Comparison of ENCODE assay signal across 8 mouse cellular contexts in the genomic region with DNA sequence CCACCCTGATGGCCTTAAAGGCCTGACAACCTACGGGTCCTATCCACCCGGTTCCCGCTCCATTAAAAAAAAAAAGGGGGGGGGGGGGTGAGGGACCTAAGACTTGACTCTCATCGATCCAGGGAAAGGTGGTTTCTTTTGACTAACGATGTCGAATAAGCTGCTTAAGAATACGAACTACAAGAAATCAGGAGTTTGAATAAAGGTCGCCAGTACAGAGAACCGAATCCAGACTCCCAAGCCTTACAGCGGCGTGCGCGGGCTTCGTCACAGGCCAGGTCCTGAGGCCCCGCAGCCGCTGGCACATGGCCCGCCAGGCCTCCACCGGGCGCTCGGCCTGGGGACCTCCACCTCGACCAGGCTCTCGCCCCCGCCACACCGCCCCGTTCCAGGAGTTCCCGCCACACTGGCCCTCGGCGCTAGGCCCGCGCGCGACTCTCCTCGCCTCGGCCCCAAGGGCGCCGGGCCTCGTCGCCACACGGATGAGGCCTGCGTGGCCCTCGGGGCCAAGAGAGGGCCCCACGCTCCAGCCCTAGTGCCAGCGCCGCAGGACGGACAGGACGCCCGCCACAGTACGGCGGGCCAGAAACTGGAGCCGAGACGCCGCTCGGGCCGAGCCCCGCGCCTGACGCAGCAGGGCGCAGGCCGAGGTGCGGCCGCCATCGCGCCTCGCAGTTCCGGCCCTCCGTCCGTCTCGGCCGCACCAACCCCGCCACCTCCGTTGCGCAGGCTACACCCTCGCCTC. TPM values are rescaled to one million over a fixed set of nuclear protein-coding genes. Genes with fewer than 3 reads are reported as not detected.
DNase-seq lines count a peak whose midpoint lies in the region; ATAC-seq lines count a peak whose summit lies in the region.

No protein-coding gene starts in this region.

- peak overlapping the region; percentile 98 for H3K4me3 ChIP-seq in limb, embryonic 15.5 days
- H3K4me3 ChIP-seq in midbrain, embryonic 15.5 days = peak overlapping the region; percentile 86

- peaks cover 27% of the 10 kb centered on the region for H3K4me1 ChIP-seq in limb, embryonic 15.5 days
- H3K4me1 ChIP-seq in midbrain, embryonic 15.5 days = peaks cover 32% of the 10 kb centered on the region

- peaks cover 6% of the 10 kb centered on the region for H3K36me3 ChIP-seq in limb, embryonic 15.5 days
- H3K36me3 ChIP-seq in midbrain, embryonic 15.5 days (replicated peaks) = peaks cover 3% of the 10 kb centered on the region

- H3K4me2 ChIP-seq in limb, embryonic 15.5 days = peak overlapping the region; percentile 84
- peak overlapping the region; percentile 68 for H3K4me2 ChIP-seq in midbrain, embryonic 15.5 days

- DNase-seq in 3134 (ENCODE audit: extremely low read depth, insufficient read length, low spot score) (peak; percentile 68), MN1 (ENCODE audit: low spot score) (peak; percentile 69)
- peak; percentile 60 to 67 for DNase-seq in cerebellum, postnatal 36 days
- DNase-seq in gastrocnemius, adult 8-10 months (ENCODE audit: low spot score in 2 of 2) = peak; percentile 43 to 49
- DNase-seq in induced T-regulatory cell, adult 2 months (ENCODE audit: low read depth) = peak; percentile 72
- DNase-seq in testis, postnatal 14 days (ENCODE audit: low spot score) = peak; percentile 83

- peak; percentile 54 for ATAC-seq in limb, embryonic 15.5 days (ENCODE audit: insufficient number of reproducible peaks, low FRiP score, low TSS enrichment, low read depth)
- peak; percentile 84 for ATAC-seq in midbrain, embryonic 15.5 days (replicated peaks)

- no peaks in the 10 kb centered on the region for H3K27me3 ChIP-seq in limb, embryonic 15.5 days
- H3K27me3 ChIP-seq in midbrain, embryonic 15.5 days (replicated peaks) = no peaks in the 10 kb centered on the region

- H3K9me3 ChIP-seq in limb, embryonic 15.5 days = no peaks in the 10 kb centered on the region
- no peaks in the 10 kb centered on the region for H3K9me3 ChIP-seq in midbrain, embryonic 15.5 days

- H3K27ac ChIP-seq in limb, embryonic 15.5 days = peak overlapping the region; percentile 96
- peak overlapping the region; percentile 88 for H3K27ac ChIP-seq in midbrain, embryonic 15.5 days

- under 1% methylated on average over 73 of the region's 73 CpGs for WGBS in limb, embryonic 15.5 days
- under 1% methylated on average over 72 of the region's 73 CpGs for WGBS in midbrain, embryonic 15.5 days

- H3K9ac ChIP-seq in limb, embryonic 15.5 days = peak overlapping the region; percentile 99
- peak overlapping the region; percentile 92 for H3K9ac ChIP-seq in midbrain, embryonic 15.5 days

RNA-seq across cellular contexts. Expression of a gene that starts 0.6 kb away (rescaled TPM):
- 100 to 1,000 TPM; 567 to 637 (median 580) TPM for total RNA-seq in gastrocnemius, adult 8-10 months (2022)
- polyA plus RNA-seq in limb, embryonic 15.5 days (2015; fragmentation: Nextera tagmentation; extraction: Ambion mirVana) = 1,091 and 1,093 TPM in 2 replicates
- polyA plus RNA-seq in midbrain, embryonic 15.5 days (2015; fragmentation: Nextera tagmentation; extraction: Ambion mirVana) = 467 and 483 TPM in 2 replicates

RNA-seq across cellular contexts. Expression of a gene that starts 11.7 kb away (rescaled TPM):
- total RNA-seq in gastrocnemius, adult 8-10 months (2022) = 10 to 100 TPM; 13.1 to 23.1 (median 18.4) TPM
- 36.4 and 45.6 TPM in 2 replicates for polyA plus RNA-seq in limb, embryonic 15.5 days (2015; fragmentation: Nextera tagmentation; extraction: Ambion mirVana)
- 19.3 and 20.9 TPM in 2 replicates for polyA plus RNA-seq in midbrain, embryonic 15.5 days (2015; fragmentation: Nextera tagmentation; extraction: Ambion mirVana)

RNA-seq across cellular contexts. Expression of a gene that starts 14.7 kb away (rescaled TPM):
- total RNA-seq in gastrocnemius, adult 8-10 months (2022) = 1 to 10 TPM in 1 of 4 experiments, under 1 TPM in 1, not detected in 2; 0.48 to 1.0 TPM
- polyA plus RNA-seq in limb, embryonic 15.5 days (2015; fragmentation: Nextera tagmentation; extraction: Ambion mirVana) = 3.0 and 5.1 TPM in 2 replicates
- polyA plus RNA-seq in midbrain, embryonic 15.5 days (2015; fragmentation: Nextera tagmentation; extraction: Ambion mirVana) = 2.9 and 3.0 TPM in 2 replicates

RNA-seq across cellular contexts. Expression of a gene that starts 37.3 kb away (rescaled TPM):
- total RNA-seq in gastrocnemius, adult 8-10 months (2022) = 10 to 100 TPM; 26.5 to 33.6 (median 28.8) TPM
- polyA plus RNA-seq in limb, embryonic 15.5 days (2015; fragmentation: Nextera tagmentation; extraction: Ambion mirVana) = 183 and 189 TPM in 2 replicates
- 198 and 199 TPM in 2 replicates for polyA plus RNA-seq in midbrain, embryonic 15.5 days (2015; fragmentation: Nextera tagmentation; extraction: Ambion mirVana)

RNA-seq across cellular contexts. Expression of a gene that starts 38.4 kb away (rescaled TPM):
- 1 to 10 TPM; 3.6 to 5.4 (median 4.5) TPM for total RNA-seq in gastrocnemius, adult 8-10 months (2022)
- 11.9 and 12.5 TPM in 2 replicates for polyA plus RNA-seq in limb, embryonic 15.5 days (2015; fragmentation: Nextera tagmentation; extraction: Ambion mirVana)
- polyA plus RNA-seq in midbrain, embryonic 15.5 days (2015; fragmentation: Nextera tagmentation; extraction: Ambion mirVana) = 10.2 and 12.6 TPM in 2 replicates

Comparison
In these comparisons a context has a peak if more than half of its experiments do, and no peak if none do; other contexts are left out.
1. Peak in every context shown above with its lines: DNase-seq, ATAC-seq, H3K4me3 ChIP-seq and H3K27ac ChIP-seq.